Mouse (Mus musculus): ENCODE results near the gene Ppm1l.
"Not testable (repeated sequence)": the region's sequence is repeated elsewhere in the genome, so short reads cannot be mapped to it uniquely, and the experiment has no call there.

Ppm1l gene

DNA sequence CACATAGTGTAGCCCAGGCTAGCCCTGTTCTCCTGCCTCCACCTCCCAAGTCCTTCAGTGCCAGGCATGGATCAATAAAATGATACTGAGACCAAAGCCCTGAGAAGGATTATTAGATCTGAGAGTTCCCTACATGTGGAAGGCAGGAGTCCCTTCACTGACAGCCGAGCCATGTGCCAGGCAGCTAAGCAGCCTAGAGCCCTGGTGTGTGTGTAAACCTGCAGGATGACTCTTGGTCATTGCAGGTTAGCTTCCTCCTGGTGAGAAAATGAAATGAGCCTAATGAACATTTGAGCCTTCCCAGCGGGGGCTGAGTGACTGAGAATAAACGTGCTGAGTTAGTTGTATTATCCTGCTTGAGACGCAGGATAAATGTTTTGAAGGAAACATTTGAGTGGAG lies 232.9 kb downstream of the Ppm1l start:
- DNase-seq = no peak

DNA sequence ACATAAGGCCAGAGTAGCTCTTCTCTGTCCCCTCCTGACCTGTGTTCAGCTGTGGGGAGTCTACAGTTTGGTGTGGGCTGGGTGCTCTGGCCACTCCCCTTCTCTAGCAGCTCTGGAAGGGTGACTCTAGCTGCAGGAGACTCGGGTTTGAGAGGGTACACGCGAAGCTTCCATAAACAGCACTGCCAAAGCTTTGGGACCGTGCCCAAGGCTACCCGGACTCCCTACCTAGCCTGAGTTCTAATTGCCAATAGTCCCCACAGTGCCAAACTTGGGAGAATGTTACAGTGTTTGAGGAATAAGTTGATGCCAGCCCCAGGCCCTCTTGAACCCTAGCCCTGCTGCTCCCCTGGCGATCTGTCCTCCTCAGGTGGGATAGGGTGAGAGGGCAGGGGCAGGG lies 238.8 kb downstream of the Ppm1l start:
- DNase-seq = no peak

DNA sequence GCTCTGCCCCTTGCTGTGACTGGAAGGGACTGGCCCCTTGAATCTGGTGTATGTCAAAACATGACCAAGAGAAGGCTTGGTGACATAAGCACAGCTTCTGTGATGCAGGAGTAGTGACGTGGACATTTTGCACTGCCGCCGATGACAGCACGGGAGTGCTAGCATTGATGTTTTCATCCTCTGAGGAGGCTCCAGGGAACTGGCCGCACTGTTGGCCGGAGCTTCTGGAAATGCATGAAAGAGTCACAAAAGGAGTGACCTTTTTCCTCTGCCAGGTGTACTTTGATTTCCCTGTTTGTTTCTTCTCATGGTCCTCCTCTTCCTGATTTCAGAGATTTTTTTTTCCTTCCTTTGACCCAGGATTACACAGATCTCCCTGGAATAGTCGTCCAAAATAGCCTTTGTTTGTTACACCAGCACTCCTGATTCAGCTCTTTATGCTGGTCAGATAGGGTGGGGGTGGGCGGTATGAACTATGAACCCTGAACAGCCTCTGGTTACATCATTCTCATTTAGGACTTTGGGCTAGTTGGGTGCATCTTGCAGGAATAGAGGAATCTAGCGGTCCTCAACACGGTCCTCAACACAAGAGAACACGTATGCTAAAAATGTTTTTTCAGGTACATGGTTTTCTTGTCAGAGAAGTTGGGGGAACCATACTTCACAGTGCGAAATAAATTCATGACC lies 239.6 kb downstream of the Ppm1l start:
- DNase-seq = no peak

DNA sequence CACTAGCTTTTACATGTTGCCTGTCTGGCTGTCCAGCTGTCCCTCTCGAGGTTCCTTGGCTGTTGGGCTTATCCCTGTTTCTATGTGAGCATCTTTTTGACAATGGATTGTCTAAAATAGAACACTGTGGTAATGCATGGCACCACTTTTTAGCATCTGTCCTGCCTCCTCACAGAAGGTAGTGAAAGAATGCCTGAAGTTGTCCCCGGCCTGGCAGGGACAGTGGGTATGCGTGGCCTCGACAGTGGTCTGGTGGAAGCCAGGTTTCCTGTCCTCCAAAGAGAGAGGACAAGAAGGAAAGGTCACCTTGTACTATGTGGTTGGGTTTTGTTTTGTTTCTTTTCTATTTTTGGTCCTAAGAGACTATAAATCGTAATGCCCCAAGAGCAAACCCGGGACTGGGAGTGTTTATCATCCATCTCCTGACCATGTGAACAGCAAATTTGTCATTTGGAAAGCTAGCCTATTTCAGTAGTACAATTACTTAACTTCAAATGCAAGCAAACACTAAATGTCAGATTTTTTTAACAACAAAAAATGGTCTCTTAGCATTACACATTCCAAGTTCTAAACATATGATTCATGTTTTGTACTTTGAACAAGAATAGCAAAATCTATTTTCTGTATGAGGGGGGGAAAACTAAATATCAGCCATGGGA lies 242.8 kb downstream of the Ppm1l start:
- no peak for DNase-seq

DNA sequence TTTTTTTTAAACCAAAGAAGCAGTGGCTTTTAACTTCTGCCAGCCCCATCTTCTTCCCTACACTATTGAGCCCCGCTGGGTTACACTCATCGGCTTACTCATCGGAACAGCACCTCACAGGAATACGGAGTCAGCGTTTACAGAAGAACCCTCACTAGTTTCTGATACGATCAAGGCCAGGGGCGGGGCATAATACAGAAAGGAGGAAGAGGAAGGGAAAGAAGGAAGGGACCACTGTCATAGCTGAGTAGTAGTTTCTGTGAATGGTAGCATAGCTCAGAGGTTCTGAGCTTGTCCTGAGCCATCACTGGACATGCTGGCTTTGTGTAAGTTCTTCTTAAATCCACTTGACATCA lies 243.3 kb downstream of the Ppm1l start:
- DNase-seq = no peak

DNA sequence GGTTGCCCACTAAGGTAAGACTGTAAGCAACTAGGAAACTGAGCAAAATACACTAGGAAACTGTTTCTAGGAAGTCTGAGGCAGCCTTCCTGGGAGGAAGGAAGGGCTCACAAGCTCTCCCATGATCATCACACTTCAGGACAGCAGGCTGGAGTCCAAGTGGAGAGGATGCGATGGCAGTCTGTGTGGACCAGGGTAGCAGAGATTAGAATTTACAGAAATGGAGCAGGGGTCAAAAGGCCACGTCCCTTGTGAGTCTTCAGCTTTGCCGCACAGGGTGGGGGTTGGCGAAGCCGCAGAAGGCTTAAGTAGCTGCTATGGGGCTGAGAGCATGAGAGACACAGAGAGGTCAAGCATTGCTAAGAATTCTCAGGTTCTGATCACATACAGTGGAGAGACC lies 245.0 kb downstream of the Ppm1l start:
- no peak for DNase-seq

DNA sequence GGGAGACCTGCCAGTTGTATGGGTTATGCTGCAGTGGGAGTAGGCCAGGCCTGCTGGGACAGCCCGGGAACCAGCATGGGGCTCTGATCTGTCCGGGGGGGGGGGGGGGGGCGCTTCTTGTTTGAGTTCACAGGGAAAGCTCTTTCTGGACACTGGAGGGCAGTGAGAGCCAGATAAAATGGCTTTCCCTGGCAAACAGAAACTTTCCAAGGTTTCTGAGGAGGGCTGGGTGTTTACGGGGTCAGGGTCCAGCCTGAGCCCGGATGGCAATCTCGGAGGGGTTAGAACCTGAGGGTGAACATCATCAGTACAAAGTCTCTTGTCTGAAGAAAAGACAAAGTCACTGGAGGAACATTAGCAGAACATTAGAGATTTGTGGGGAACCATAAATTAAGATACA lies 246.7 kb downstream of the Ppm1l start:
- DNase-seq = no peak

DNA sequence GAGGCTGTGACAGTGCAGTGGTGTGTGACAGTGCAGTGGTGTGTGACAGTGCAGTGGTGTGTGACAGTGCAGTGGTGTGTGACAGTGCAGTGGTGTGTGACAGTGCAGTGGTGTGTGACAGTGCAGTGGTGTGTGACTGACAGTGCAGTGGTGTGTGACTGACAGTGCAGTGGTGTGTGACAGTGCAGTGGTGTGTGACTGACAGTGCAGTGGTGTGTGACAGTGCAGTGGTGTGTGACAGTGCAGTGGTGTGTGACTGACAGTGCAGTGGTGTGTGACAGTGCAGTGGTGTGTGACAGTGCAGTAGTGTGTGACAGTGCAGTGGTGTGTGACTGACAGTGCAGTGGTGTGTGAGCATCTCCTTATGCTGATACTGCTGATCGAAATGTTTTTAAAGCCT lies 248.9 kb downstream of the Ppm1l start:
- not testable (repeated sequence) for DNase-seq

DNA sequence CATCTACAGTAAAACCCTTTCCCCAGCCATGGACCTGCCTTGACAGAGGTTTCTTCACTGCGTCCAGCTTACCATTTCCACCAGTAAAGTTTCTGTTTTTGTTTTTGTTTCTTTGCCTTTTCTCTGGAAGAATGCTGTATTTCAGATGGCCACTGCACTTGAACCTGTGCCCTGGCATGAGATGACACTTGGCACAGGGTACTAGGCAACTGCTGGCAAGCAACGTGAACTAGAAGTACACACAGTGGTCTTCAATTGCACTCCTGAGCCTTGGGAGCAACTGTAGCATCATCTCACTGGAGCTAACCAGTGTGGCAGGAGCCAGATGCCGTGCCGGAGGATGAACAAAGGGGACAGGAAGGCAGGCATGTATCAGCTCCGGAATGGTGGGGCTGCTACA lies 255.9 kb downstream of the Ppm1l start:
- no peak for DNase-seq

DNA sequence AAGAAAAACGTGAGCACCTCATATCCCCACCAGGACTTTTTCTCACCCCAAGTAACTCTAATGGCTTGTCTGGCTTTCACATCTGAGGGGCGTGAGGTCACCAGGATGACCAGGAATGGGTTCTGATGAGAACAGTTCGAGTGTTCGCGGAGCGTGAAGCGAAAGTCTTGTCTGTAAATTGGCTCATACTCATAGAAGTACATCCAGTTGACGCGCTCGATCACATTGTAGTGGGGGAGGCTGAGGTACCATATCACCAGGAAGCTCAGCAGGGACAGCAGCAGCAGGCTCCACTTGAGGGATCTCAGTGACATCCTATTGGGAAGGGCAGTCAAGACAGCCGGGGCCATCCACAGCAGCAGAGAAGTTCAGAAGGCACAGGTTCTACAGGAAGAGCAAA lies 258.9 kb downstream of the Ppm1l start:
- DNase-seq = no peak

DNA sequence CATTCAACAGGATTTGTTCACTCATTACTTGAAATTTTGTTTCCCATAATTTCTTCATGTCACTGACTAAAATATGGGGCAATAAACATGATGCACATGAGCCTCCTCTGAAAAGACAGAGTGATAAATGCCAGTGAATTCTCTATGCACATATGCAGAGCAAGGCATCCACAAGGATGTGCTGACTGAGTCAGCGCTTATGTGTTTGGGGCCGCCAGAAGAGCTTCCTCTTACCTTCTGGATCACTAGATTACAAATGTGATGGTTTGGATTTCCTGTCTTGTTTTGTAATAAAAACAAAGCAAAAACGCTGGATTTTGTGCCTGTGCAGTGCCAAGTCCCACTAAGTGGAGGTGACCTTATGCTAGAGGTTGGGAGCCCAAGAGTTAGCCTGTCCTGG lies 260.1 kb downstream of the Ppm1l start:
- DNase-seq = no peak

DNA sequence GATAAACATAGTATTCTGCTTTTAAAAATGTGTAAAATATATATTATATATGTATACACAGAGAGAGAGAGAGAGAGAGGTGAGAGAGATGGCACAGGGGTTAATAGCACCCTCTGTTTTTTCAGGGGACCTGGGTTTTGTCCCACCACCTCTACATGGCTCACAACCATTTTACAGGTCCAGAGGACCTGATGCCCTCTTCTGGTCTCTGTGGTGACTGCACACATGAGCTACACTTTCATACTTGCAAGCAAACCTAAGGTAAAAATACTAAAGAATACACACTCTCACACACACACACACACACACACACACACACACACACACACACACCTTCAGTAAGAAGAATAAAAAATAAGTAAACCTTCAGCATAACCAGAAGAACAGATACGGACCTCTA lies 262.1 kb downstream of the Ppm1l start:
- no peak for DNase-seq

DNA sequence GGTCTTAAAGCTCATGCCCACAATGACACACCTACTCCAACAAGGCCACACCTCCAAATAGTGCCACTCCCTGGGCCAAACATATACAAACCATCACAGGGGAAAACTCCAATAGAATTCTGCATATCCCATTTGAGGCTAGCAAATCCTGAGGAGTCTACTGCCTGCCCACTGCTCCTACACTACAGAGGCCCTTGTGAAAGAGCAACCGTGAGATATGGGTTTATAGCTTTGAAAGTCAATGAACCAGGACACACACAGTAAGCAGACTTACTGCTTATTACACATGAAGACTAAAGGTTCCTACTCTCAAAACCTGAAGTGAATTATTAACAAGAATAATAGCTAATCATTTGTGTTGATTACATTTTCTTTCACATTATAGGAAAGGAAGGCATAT lies 267.1 kb downstream of the Ppm1l start:
- DNase-seq = no peak

DNA sequence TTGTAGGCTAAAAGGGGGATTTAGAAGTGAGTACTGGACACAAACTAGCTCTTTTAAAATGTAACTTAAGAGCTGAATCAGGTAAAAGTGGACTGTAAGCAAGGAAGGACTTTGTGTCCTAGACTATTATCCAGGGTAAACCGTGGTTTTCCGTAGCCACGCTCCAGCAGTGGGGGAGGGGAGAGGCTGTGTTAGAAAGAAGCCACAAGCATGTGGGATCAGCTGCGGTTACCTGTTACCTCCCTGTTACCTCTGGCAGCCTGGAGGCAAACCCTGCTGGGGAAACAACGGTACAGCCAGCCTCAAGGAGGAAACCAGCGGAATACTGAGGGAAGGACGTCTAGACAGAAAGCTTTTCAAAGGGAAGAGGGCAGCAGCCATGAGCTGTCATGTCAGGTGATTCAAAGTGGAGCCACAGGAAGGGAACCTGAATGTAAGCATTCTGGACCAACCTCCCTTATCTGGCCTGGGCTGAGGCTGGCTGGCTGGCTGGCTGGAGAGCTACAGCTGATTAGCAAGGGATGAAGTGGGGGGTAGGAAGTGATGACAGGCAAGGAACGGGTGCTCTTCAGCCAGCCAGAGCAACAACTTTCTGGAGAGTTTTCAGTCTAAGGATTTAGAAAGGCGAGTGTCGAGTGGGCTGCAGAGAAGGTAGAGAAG lies 271.6 kb downstream of the Ppm1l start:
- DNase-seq = no peak

DNA sequence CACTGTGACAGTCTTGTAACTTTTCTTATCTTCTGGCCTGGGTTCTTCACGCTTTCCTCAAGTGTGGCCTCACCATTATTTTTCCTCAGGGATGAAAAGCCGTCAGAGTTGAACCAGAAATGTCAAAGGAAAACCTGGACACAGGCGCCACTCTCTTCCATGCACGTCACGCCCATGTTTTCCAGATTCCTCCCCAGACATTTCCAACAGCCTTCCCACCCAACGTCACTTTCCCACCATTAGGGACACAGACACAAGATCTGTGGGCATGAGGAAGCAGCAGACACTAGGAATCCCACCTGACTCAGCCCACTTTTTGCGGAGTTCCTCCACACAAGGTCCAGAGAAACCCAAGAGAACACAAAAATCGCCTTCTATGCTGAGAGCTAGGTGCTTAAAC lies 276.8 kb downstream of the Ppm1l start:
- no peak for DNase-seq

DNA sequence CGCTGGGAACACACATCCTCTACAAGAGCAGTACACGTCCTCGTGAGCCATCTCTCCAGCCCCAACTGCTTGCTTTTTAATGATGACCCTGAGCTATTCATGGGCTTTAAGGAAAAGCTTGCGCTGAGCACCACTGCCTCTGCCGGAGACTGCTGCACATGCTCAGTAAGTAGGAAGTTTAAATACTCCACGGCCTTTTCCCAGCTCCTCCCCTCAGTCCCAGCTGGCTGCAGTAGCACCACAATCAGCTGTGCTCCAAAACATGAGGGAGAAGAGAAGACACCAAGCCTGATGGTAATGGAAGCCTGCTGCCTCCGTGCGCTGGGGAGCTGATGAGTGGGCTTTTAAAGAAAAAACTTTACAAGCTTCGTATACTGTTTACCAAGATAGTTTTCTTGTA lies 277.4 kb downstream of the Ppm1l start:
- no peak for DNase-seq

DNA sequence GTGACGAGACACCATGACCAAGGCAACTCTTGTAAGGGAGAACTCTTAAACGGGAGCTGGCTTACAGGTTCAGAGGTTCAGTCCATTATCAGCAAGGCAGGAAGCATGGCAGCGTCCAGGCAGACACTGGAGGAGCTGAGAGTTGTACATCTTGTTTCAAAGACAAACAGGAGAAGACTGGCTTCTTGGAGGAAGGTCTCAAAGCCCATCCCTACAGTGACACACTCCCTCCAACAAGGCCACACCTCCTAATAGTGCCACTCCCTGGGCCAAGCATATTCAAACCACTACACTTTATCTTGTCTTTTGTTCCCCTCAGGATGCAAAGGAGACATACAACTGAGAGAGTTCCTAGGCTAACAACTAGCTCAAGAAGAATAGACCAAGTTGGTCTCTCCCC lies 279.5 kb downstream of the Ppm1l start:
- DNase-seq = no peak

DNA sequence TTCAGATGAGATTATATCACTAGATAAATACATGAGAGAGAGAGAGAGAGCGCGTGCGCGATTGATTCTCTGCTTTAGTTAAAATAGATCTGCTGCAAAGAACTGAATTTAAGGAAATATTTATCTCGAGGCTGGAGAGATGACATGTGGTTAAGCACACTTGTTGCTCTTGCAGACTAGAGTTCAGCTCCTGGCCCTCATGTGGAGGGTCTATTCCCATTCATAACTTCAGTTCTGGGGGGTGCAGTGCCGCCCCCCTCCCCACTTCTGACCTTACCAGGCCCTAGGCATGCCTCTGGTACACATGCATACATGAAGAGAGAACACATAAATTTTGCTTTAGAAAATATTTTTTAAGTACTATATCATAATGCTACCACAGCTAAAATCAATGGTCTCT lies 280.6 kb downstream of the Ppm1l start:
- DNase-seq = no peak

DNA sequence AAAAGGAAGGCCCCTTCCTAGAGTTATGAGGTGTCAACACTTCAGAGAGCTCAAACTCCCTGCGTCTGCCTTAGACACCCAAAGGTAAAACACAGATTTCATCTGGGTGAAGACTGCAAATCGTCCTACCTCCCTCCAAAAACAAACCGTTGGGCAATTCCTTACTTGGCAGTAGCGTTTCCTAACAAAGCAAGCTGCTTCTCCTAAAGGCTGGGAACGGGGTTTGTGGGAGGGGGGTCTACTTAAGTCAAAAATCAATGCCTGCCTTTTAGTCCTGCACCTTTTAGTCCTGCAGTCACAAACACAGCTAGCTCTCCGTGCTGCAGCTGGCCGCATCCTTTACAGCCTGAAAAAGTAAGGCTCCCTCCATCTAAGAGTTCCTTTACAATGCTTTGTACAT lies 281.2 kb downstream of the Ppm1l start:
- DNase-seq = no peak

DNA sequence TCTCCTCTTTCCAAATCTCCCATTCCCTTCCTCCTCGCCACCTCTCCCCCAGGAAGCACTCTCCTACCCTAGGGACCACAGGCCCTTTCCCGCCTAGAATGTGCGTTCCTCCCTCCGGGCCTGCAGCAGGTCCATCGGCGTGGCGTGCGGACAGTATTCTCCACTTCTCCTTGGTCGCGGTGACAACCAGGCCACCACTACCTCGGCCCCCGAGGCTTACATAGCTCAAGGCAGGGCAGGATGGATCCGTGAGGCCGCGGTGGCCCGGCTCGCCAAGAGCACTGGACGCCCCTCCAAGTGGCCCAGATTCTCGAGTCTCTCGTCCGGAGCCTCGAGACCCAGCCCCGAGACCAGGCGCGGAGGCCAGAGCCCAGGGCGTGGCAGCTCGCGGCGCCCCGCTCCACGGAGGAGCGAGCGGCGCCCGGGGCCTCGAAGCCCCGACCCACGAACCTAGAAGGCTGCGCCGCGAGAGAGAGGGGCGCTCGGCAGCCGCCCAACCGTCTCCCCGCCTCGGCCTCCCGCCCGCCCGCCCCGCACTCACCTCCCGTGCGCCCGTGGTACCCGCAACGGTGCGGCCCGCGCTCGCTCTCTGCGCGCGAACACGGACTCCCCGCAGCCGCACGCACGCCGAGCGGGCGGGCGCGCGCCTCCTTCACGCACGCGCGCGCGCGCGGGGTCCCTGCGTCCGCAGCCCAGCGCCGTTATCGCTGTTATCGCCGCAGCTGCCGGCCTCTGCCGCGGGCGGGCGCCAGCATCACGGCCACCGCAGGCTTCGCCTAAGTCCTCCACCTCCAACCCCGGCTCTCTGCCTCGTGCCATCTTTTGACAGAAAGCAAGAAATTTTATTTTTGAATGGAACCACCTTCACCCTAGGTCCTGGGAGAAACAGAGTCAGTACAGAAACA lies 281.9 kb downstream of the Ppm1l start, which contains the start of gene B3galnt1:
B3galnt1 (minus strand) TSS at position 700 of the 905 bp plus-strand sequence.
- DNase-seq = no peak

DNA sequence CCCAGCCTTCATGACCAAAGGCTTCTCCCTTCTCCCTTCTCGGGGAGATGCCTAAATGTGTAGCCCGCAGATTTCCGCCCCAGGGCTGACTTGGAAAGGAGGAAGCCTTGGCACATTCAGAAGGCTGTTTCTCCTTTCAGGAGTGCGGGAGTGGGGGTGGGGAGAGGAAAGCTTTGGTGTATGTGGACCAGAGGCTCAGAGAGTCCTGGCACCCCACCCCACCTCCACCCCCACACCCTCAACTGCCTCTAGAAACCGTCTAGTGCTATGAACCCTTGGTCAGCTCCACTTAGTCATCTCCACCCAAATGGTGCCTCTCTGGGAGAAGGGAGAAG lies 282.5 kb downstream of the Ppm1l start:
- DNase-seq = no peak

DNA sequence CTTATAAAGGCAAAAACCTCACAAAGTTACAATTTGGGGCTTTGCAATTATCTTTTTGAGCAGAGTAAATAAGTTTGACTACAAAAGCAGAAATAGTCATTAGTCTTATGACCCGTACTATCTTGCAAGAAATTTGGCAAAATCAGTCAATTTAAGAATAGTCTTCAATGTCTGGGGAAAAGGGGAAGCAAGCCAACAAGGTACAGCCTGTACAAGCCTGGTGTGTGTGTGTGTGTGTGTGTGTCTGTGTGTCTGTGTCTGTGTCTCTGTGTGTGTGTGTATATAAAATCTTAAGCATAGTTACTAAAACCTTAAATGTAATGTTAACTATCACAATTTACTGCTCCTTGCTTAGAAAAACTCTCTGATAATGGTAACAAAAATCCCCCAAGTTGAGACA lies 290.3 kb downstream of the Ppm1l start:
- no peak for DNase-seq

DNA sequence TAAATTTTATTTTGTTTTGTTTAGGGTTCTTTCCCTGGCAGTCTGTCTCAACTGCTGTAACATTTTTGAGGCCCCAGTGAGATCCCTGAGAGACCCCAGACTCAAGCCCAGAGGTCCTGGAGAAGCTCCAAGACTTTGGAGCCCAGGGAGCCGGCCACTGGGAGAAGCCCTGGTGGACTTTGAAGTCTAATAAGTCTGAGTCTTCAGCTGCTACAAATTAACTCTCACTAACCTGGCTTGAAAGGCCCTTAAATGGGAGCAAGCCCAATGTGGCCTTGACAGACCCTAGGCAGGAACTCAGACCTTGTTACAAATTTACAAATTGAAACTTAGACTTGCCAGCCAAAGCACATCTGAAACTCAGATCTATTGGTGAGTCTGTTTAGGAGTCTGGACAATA lies 290.8 kb downstream of the Ppm1l start:
- DNase-seq = no peak

DNA sequence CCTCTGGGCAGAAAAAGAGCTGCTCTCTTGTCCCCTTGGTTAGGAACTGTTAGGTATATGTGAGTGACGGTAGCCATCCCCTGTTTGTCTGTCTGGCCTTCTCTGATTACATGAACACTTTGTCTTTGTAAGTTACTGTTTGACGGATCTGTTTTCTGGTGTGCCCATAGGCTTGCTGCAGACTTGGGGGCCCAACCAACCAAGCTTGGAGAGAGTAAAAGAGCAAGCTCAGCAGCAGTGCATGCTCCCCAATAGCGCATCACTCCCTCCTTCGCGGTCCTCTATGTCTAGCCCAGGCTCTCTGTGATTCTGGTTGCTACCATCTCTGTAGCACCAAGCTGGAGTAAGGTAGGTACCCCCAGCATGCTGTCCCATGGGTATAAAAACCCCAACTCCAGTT lies 291.2 kb downstream of the Ppm1l start:
- no peak for DNase-seq
